ENCODE assay signal across 14 mouse cellular contexts in genomic region chr16:21296786-21297185, GRCm38 (mm10).
DNase-seq lines count a peak whose midpoint lies in the region; ATAC-seq and TF ChIP-seq lines count a peak whose summit lies in the region.
"Had no signal": no experiment of that assay in that cellular context is flagged by ENCODE, and none has a peak within 500 bp of the region (broad histone marks: within the 10 kb centered on the region; RNA-seq: fewer than 3 reads in every experiment).

No protein-coding gene starts in this region.

- peak; percentile 43 for DNase-seq in forebrain, postnatal 0 days
- DNase-seq in forebrain, embryonic 10.5 days (ENCODE audit: extremely low spot score, low spot score), result no peak
- no peak for DNase-seq in neural tube, embryonic 10.5 days (ENCODE audit: extremely low spot score, low spot score)
- no peak for DNase-seq in spleen, adult 12 weeks (ENCODE audit: low spot score)
- DNase-seq in heart, postnatal 25 days (ENCODE audit: low spot score), result no peak
- DNase-seq: adrenal gland, adult 2 months; cerebellum, adult 18-20 months; cerebellum, adult 9-11 months; cerebellum, postnatal 36 days had no signal

- peak overlapping the region; percentile 15; the same call in 1 of the 2 replicates for H3K27ac ChIP-seq in forebrain, postnatal 0 days (ENCODE audit: low read depth, low read length)
- H3K27ac ChIP-seq in forebrain, embryonic 10.5 days, result no peak overlapping the region
- H3K27ac ChIP-seq in neural tube, embryonic 13.5 days (replicated peaks), result 0 out of 2 replicates have a peak overlapping the region, but pooled peaks have one; percentile 9
- H3K27ac ChIP-seq in embryonic facial prominence, embryonic 15.5 days (replicated peaks), result peak overlapping the region; percentile 87
- H3K27ac ChIP-seq: hindbrain, embryonic 13.5 days; hindbrain, postnatal 0 days had no signal

- H3K4me3 ChIP-seq in forebrain, postnatal 0 days (ENCODE audit: low read depth, low read length), result no peak overlapping the region
- no peak overlapping the region for H3K4me3 ChIP-seq in forebrain, embryonic 10.5 days
- no peak overlapping the region for H3K4me3 ChIP-seq in neural tube, embryonic 13.5 days
- H3K4me3 ChIP-seq in embryonic facial prominence, embryonic 15.5 days (replicated peaks), result no peak overlapping the region
- H3K4me3 ChIP-seq: heart, embryonic 10.5 days; hindbrain, embryonic 13.5 days had no signal

- H3K4me2 ChIP-seq in forebrain, postnatal 0 days (ENCODE audit: low read depth), result no peak overlapping the region
- H3K4me2 ChIP-seq in neural tube, embryonic 13.5 days, result no peak overlapping the region
- no peak overlapping the region for H3K4me2 ChIP-seq in embryonic facial prominence, embryonic 15.5 days (replicated peaks)
- H3K4me2 ChIP-seq: hindbrain, embryonic 13.5 days had no signal

- no peaks in the 10 kb centered on the region for H3K4me1 ChIP-seq in forebrain, postnatal 0 days (ENCODE audit: insufficient read depth)
- H3K4me1 ChIP-seq in forebrain, embryonic 10.5 days, result peaks cover 38% of the 10 kb centered on the region
- peaks cover 21% of the 10 kb centered on the region for H3K4me1 ChIP-seq in neural tube, embryonic 13.5 days (replicated peaks)
- peaks cover 51% of the 10 kb centered on the region for H3K4me1 ChIP-seq in embryonic facial prominence, embryonic 15.5 days

- H3K36me3 ChIP-seq in forebrain, postnatal 0 days (ENCODE audit: insufficient read depth), result no peaks in the 10 kb centered on the region
- no peaks in the 10 kb centered on the region for H3K36me3 ChIP-seq in forebrain, embryonic 10.5 days (replicated peaks)
- no peaks in the 10 kb centered on the region for H3K36me3 ChIP-seq in neural tube, embryonic 13.5 days
- H3K36me3 ChIP-seq in embryonic facial prominence, embryonic 15.5 days, result no peaks in the 10 kb centered on the region
- H3K36me3 ChIP-seq: heart, embryonic 10.5 days; hindbrain, embryonic 13.5 days had no signal

- ATAC-seq in forebrain, postnatal 0 days, result no peak
- no peak for ATAC-seq in neural tube, embryonic 13.5 days (ENCODE audit: low read depth)
- ATAC-seq in embryonic facial prominence, embryonic 15.5 days (ENCODE audit: insufficient number of reproducible peaks, low FRiP score, low TSS enrichment, low read depth), result no peak

- WGBS in forebrain, postnatal 0 days, result 73% methylated on average over 3 of the region's 3 CpGs
- WGBS in forebrain, embryonic 10.5 days, result 86% methylated on average over 3 of the region's 3 CpGs
- 90% methylated on average over 3 of the region's 3 CpGs for WGBS in neural tube, embryonic 13.5 days
- WGBS in embryonic facial prominence, embryonic 15.5 days, result 56% methylated on average over 3 of the region's 3 CpGs

- no peak overlapping the region for H3K9ac ChIP-seq in forebrain, postnatal 0 days
- no peak overlapping the region for H3K9ac ChIP-seq in neural tube, embryonic 13.5 days
- no peak overlapping the region for H3K9ac ChIP-seq in embryonic facial prominence, embryonic 15.5 days
- H3K9ac ChIP-seq: hindbrain, embryonic 13.5 days had no signal

- no peaks in the 10 kb centered on the region for H3K9me3 ChIP-seq in forebrain, postnatal 0 days (ENCODE audit: low read length)
- no peaks in the 10 kb centered on the region for H3K9me3 ChIP-seq in forebrain, embryonic 10.5 days
- H3K9me3 ChIP-seq in neural tube, embryonic 13.5 days, result no peaks in the 10 kb centered on the region
- no peaks in the 10 kb centered on the region for H3K9me3 ChIP-seq in embryonic facial prominence, embryonic 15.5 days (replicated peaks)
- H3K9me3 ChIP-seq: heart, embryonic 10.5 days; hindbrain, embryonic 13.5 days had no signal

- intact Hi-C loops in heart, postnatal 25 days (cut with DNase I), result no loop called here

- H3K27me3 ChIP-seq in forebrain, postnatal 0 days (ENCODE audit: insufficient read depth, low read length), result no peaks in the 10 kb centered on the region
- H3K27me3 ChIP-seq in forebrain, embryonic 10.5 days (ENCODE audit: poor library complexity, severe bottlenecking), result peaks cover 37% of the 10 kb centered on the region
- peaks cover 4% of the 10 kb centered on the region; the same call in 1 of the 2 replicates for H3K27me3 ChIP-seq in neural tube, embryonic 13.5 days
- no peaks in the 10 kb centered on the region for H3K27me3 ChIP-seq in embryonic facial prominence, embryonic 15.5 days

- no peak for TF ChIP-seq CTCF in forebrain, postnatal 0 days (IDR thresholded peaks at IDR 0.05; ENCODE audit: low read depth)
